Comparison of ENCODE assay signal across 23 mouse cellular contexts in the genomic region with DNA sequence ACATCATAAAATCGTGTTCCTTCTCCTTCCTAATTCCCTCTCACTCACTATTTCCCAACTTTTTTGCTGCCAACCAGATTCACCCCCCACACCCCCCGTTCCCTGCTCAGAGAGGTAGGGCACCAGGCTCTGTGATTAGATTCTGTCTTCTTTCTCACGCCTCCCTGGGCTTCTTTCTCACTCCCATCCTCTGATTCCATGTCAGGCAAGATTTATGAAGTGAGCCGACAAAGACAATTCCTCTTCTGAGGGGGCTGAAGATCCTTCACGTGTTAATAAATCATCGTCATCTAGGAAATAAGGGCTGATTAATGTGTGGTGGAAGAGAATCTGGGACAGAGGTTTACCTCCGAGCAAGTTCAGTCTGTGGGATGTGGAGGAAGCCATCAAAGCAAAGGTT.
"Had no signal": no experiment of that assay in that cellular context is flagged by ENCODE, and none has a peak within 500 bp of the region (broad histone marks: within the 10 kb centered on the region; RNA-seq: fewer than 3 reads in every experiment).

No protein-coding gene starts in this region.

- H3K4me3 ChIP-seq: intestine, embryonic 15.5 days; layer of hippocampus, adult 2 months; limb, embryonic 10.5 days; limb, embryonic 13.5 days; liver, embryonic 12.5 days; liver, embryonic 15.5 days; lung, embryonic 15.5 days; megakaryocyte, embryonic 14.5 days; midbrain, embryonic 12.5 days; midbrain, embryonic 15.5 days; neural tube, embryonic 12.5 days; neural tube, embryonic 15.5 days; stomach, embryonic 15.5 days had no signal

- H3K4me1 ChIP-seq: megakaryocyte, embryonic 14.5 days; midbrain, embryonic 12.5 days had no signal

- ATAC-seq: intestine, embryonic 15.5 days; liver, embryonic 12.5 days; midbrain, embryonic 15.5 days had no signal

- H3K4me2 ChIP-seq: intestine, embryonic 15.5 days; limb, embryonic 13.5 days; liver, embryonic 12.5 days; liver, embryonic 15.5 days; lung, embryonic 15.5 days; midbrain, embryonic 12.5 days; midbrain, embryonic 15.5 days; neural tube, embryonic 12.5 days; neural tube, embryonic 15.5 days; stomach, embryonic 15.5 days had no signal

- H3K36me3 ChIP-seq: intestine, embryonic 15.5 days; limb, embryonic 10.5 days; limb, embryonic 13.5 days; liver, embryonic 12.5 days; liver, embryonic 15.5 days; lung, embryonic 15.5 days; midbrain, embryonic 12.5 days; midbrain, embryonic 15.5 days; neural tube, embryonic 12.5 days; neural tube, embryonic 15.5 days; stomach, embryonic 15.5 days had no signal

- H3K27ac ChIP-seq: intestine, embryonic 15.5 days; layer of hippocampus, adult 2 months; limb, embryonic 10.5 days; limb, embryonic 13.5 days; liver, embryonic 12.5 days; liver, embryonic 15.5 days; lung, embryonic 15.5 days; midbrain, embryonic 12.5 days; midbrain, embryonic 15.5 days; neural tube, embryonic 12.5 days; neural tube, embryonic 15.5 days; stomach, embryonic 15.5 days had no signal

- H3K9me3 ChIP-seq: intestine, embryonic 15.5 days; limb, embryonic 10.5 days; limb, embryonic 13.5 days; liver, embryonic 12.5 days; liver, embryonic 15.5 days; lung, embryonic 15.5 days; megakaryocyte, embryonic 14.5 days; midbrain, embryonic 12.5 days; midbrain, embryonic 15.5 days; neural tube, embryonic 12.5 days; neural tube, embryonic 15.5 days; stomach, embryonic 15.5 days had no signal

- DNase-seq: kidney, adult 18-20 months; kidney, postnatal 14 days; layer of hippocampus, adult 9-11 months; liver; lung, adult 18-20 months; lung, postnatal 10 days; lung, postnatal 36 days; right cerebral cortex, postnatal 25 days; spleen, adult 18-20 months; thymus, postnatal 25 days had no signal

- H3K27me3 ChIP-seq: intestine, embryonic 15.5 days; midbrain, embryonic 12.5 days; midbrain, embryonic 15.5 days; neural tube, embryonic 12.5 days; neural tube, embryonic 15.5 days; stomach, embryonic 15.5 days had no signal

- H3K9ac ChIP-seq: intestine, embryonic 15.5 days; limb, embryonic 13.5 days; liver, embryonic 12.5 days; liver, embryonic 15.5 days; lung, embryonic 15.5 days; midbrain, embryonic 12.5 days; midbrain, embryonic 15.5 days; neural tube, embryonic 12.5 days; neural tube, embryonic 15.5 days; stomach, embryonic 15.5 days had no signal
